Mouse (Mus musculus) adrenal gland, postnatal 10 days (tissue): Measurements from ENCODE around the gene Krba1. TPM values are rescaled to one million over a fixed set of nuclear protein-coding genes. Genes with fewer than 3 reads are reported as not detected.

Experiments
- DNase-seq: peaks from one replicate; pipeline ENCODE4 v3.0.0; 2021; ENCODE audit warnings: mixed read lengths
- long read RNA-seq, 2 experiments: library from polyadenylated mRNA; stranded (forward); transcript quantifications; one replicate each; pipeline ENCODE4 v2.0.0; 2021
- total RNA-seq, 2 experiments: library from RNA; stranded (reverse); gene quantifications; 2 replicates each; pipeline ENCODE4 v1.2.3; 2021

Gene Krba1
- total RNA-seq = 10 to 100 TPM; 20.9 to 38.5 TPM
- long read RNA-seq, experiment 1, full-length matches to known transcripts = 1 of 13 reads
- long read RNA-seq, experiment 1, partial matches to known transcripts = 11 of 13 reads
- long read RNA-seq, experiment 1, other reads (novel, unspliced or antisense) = 1 of 13 reads
- long read RNA-seq, experiment 2, full-length matches to known transcripts = 10 of 30 reads
- long read RNA-seq, experiment 2, partial matches to known transcripts = 11 of 30 reads
- long read RNA-seq, experiment 2, other reads (novel, unspliced or antisense) = 9 of 30 reads

GRCm38 (mm10) chr6:48395105-48396007, at the start of gene Krba1:
TSS of gene Krba1 (plus strand) at chr6:48395586.
- DNase-seq = peak; percentile 89

- no peak for DNase-seq
These were observed 36.5 kb upstream of the Krba1 start for GRCm38 (mm10) chr6:48358897-48359296.

- DNase-seq = no peak
These were observed 28.9 kb upstream of the Krba1 start for GRCm38 (mm10) chr6:48366322-48366996.

GRCm38 (mm10) chr6:48388221-48388620, 7.2 kb upstream of the Krba1 start:
- no peak for DNase-seq

- no peak for DNase-seq
These were observed 1.6 kb upstream of the Krba1 start for GRCm38 (mm10) chr6:48393811-48394210.

- DNase-seq = no peak
These were observed 716 bp downstream of the Krba1 start for GRCm38 (mm10) chr6:48396008-48396595.

GRCm38 (mm10) chr6:48396686-48397085, 1.3 kb downstream of the Krba1 start:
- no peak for DNase-seq

- peak; percentile 59 for DNase-seq
These were observed 1.9 kb downstream of the Krba1 start for GRCm38 (mm10) chr6:48397336-48397735.

- DNase-seq = no peak
These were observed 4.5 kb downstream of the Krba1 start for GRCm38 (mm10) chr6:48399906-48400305.

GRCm38 (mm10) chr6:48404071-48404470, 8.7 kb downstream of the Krba1 start:
- DNase-seq = no peak

GRCm38 (mm10) chr6:48409726-48410343, 14.4 kb downstream of the Krba1 start:
- no peak for DNase-seq

GRCm38 (mm10) chr6:48410551-48410950, 15.2 kb downstream of the Krba1 start:
- no peak for DNase-seq

GRCm38 (mm10) chr6:48411193-48412092, 16.1 kb downstream of the Krba1 start:
- peak; percentile 67 for DNase-seq

GRCm38 (mm10) chr6:48412147-48412546, 16.8 kb downstream of the Krba1 start:
- DNase-seq = no peak

- DNase-seq = no peak
These were observed 17.3 kb downstream of the Krba1 start for GRCm38 (mm10) chr6:48412662-48413061.

- no peak for DNase-seq
These were observed 17.7 kb downstream of the Krba1 start for GRCm38 (mm10) chr6:48413081-48413480.

GRCm38 (mm10) chr6:48414886-48415285, 19.5 kb downstream of the Krba1 start:
- no peak for DNase-seq

- peak; percentile 88 for DNase-seq
These were observed 20.2 kb downstream of the Krba1 start for GRCm38 (mm10) chr6:48415636-48416035.

GRCm38 (mm10) chr6:48416486-48416885, 21.1 kb downstream of the Krba1 start:
- DNase-seq = no peak

- no peak for DNase-seq
These were observed 25.3 kb downstream of the Krba1 start for GRCm38 (mm10) chr6:48420647-48421046.

GRCm38 (mm10) chr6:48423336-48423735, 27.9 kb downstream of the Krba1 start:
- no peak for DNase-seq
